Mouse (Mus musculus): ENCODE measurements around the gene Ubash3a. TPM values are rescaled to one million over a fixed set of nuclear protein-coding genes. Genes with fewer than 3 reads are reported as not detected.

Ubash3a gene
- polyA plus RNA-seq, 1 experiment from 2014 or later: 0.49 TPM

GRCm38 (mm10) chr17:31198877-31199276, 8.8 kb upstream of the Ubash3a start, which contains the start of gene Tmprss3:
Tmprss3 (minus strand) TSS chr17:31198977.
- ATAC-seq (ENCODE audit: insufficient number of reproducible peaks, insufficient read depth, low FRiP score, low read depth): no peak
- no peak within 1 kb of the TSS for H3K9ac ChIP-seq (replicated peaks; ENCODE audit: low read depth, low read length)
- no peaks in the 10 kb centered on the region for H3K27me3 ChIP-seq (ENCODE audit: control insufficient read depth, insufficient read depth, low read length)
- no peaks in the 10 kb centered on the region for H3K36me3 ChIP-seq (ENCODE audit: control insufficient read depth, insufficient read depth, low read length)
- no peak within 1 kb of the TSS for H3K4me3 ChIP-seq (ENCODE audit: low read depth, low read length)
- no peak within 1 kb of the TSS for H3K27ac ChIP-seq (ENCODE audit: low read length)
- no peaks in the 10 kb centered on the region for H3K9me3 ChIP-seq (ENCODE audit: control insufficient read depth, low read depth, low read length)
- WGBS: 87% methylated on average over 11 of the region's 11 CpGs
- H3K4me2 ChIP-seq (replicated peaks; ENCODE audit: low read depth, low read length): no peak within 1 kb of the TSS
- no peaks in the 10 kb centered on the region for H3K4me1 ChIP-seq (ENCODE audit: control insufficient read depth, insufficient read depth, low read length)

- H3K4me1 ChIP-seq (ENCODE audit: control insufficient read depth, insufficient read depth, low read length): no peaks in the 10 kb centered on the region
- no peak overlapping the region for H3K4me3 ChIP-seq (ENCODE audit: low read depth, low read length)
- WGBS: 84% methylated on average over 8 of the region's 8 CpGs
- H3K9me3 ChIP-seq (ENCODE audit: control insufficient read depth, low read depth, low read length): no peaks in the 10 kb centered on the region
- no peak for ATAC-seq (ENCODE audit: insufficient number of reproducible peaks, insufficient read depth, low FRiP score, low read depth)
- no peak overlapping the region for H3K27ac ChIP-seq (ENCODE audit: low read length)
- H3K4me2 ChIP-seq (replicated peaks; ENCODE audit: low read depth, low read length): no peak overlapping the region
- H3K9ac ChIP-seq (replicated peaks; ENCODE audit: low read depth, low read length): no peak overlapping the region
- no peaks in the 10 kb centered on the region for H3K27me3 ChIP-seq (ENCODE audit: control insufficient read depth, insufficient read depth, low read length)
- no peaks in the 10 kb centered on the region for H3K36me3 ChIP-seq (ENCODE audit: control insufficient read depth, insufficient read depth, low read length)
Observed at GRCm38 (mm10) chr17:31208654-31209053, 981 bp downstream of the Ubash3a start.

GRCm38 (mm10) chr17:31209376-31209930, 1.8 kb downstream of the Ubash3a start:
- Histone ChIP-seq H3K4me3 (ENCODE audit: low read depth, low read length) (no peak overlapping the region), H3K9me3 (ENCODE audit: control insufficient read depth, low read depth, low read length) (no peaks in the 10 kb centered on the region), H3K36me3 (ENCODE audit: control insufficient read depth, insufficient read depth, low read length) (no peaks in the 10 kb centered on the region), H3K4me2 (replicated peaks; ENCODE audit: low read depth, low read length) (no peak overlapping the region), H3K9ac (replicated peaks; ENCODE audit: low read depth, low read length) (no peak overlapping the region), H3K27ac (ENCODE audit: low read length) (no peak overlapping the region), H3K27me3 (ENCODE audit: control insufficient read depth, insufficient read depth, low read length) (no peaks in the 10 kb centered on the region), H3K4me1 (ENCODE audit: control insufficient read depth, insufficient read depth, low read length) (no peaks in the 10 kb centered on the region)
- ATAC-seq (ENCODE audit: insufficient number of reproducible peaks, insufficient read depth, low FRiP score, low read depth): no peak
- 91% methylated on average over 11 of the region's 11 CpGs for WGBS

- Histone ChIP-seq H3K27ac (ENCODE audit: low read length) (no peak overlapping the region), H3K9ac (replicated peaks; ENCODE audit: low read depth, low read length) (no peak overlapping the region), H3K4me2 (replicated peaks; ENCODE audit: low read depth, low read length) (no peak overlapping the region), H3K27me3 (ENCODE audit: control insufficient read depth, insufficient read depth, low read length) (no peaks in the 10 kb centered on the region), H3K36me3 (ENCODE audit: control insufficient read depth, insufficient read depth, low read length) (no peaks in the 10 kb centered on the region), H3K9me3 (ENCODE audit: control insufficient read depth, low read depth, low read length) (no peaks in the 10 kb centered on the region), H3K4me3 (ENCODE audit: low read depth, low read length) (no peak overlapping the region), H3K4me1 (ENCODE audit: control insufficient read depth, insufficient read depth, low read length) (no peaks in the 10 kb centered on the region)
- ATAC-seq (ENCODE audit: insufficient number of reproducible peaks, insufficient read depth, low FRiP score, low read depth): no peak
- 71% methylated on average over 7 of the region's 7 CpGs for WGBS
Observed at GRCm38 (mm10) chr17:31210299-31210698, 2.6 kb downstream of the Ubash3a start.

GRCm38 (mm10) chr17:31211881-31212280, 4.2 kb downstream of the Ubash3a start:
- no peak for ATAC-seq (ENCODE audit: insufficient number of reproducible peaks, insufficient read depth, low FRiP score, low read depth)
- Histone ChIP-seq H3K4me3 (ENCODE audit: low read depth, low read length) (no peak overlapping the region), H3K27me3 (ENCODE audit: control insufficient read depth, insufficient read depth, low read length) (no peaks in the 10 kb centered on the region), H3K4me1 (ENCODE audit: control insufficient read depth, insufficient read depth, low read length) (no peaks in the 10 kb centered on the region), H3K9ac (replicated peaks; ENCODE audit: low read depth, low read length) (no peak overlapping the region), H3K4me2 (replicated peaks; ENCODE audit: low read depth, low read length) (no peak overlapping the region), H3K27ac (ENCODE audit: low read length) (no peak overlapping the region), H3K9me3 (ENCODE audit: control insufficient read depth, low read depth, low read length) (no peaks in the 10 kb centered on the region), H3K36me3 (ENCODE audit: control insufficient read depth, insufficient read depth, low read length) (no peaks in the 10 kb centered on the region)
- WGBS: 81% methylated on average over 6 of the region's 6 CpGs

GRCm38 (mm10) chr17:31216068-31216955, 8.6 kb downstream of the Ubash3a start:
- H3K9me3 ChIP-seq (ENCODE audit: control insufficient read depth, low read depth, low read length): no peaks in the 10 kb centered on the region
- ATAC-seq (ENCODE audit: insufficient number of reproducible peaks, insufficient read depth, low FRiP score, low read depth): 0 out of 2 replicates have a peak, but pooled peaks have one; percentile 23
- 47% methylated on average over 5 of the region's 5 CpGs for WGBS
- no peak overlapping the region for H3K27ac ChIP-seq (ENCODE audit: low read length)
- H3K27me3 ChIP-seq (ENCODE audit: control insufficient read depth, insufficient read depth, low read length): no peaks in the 10 kb centered on the region
- H3K4me3 ChIP-seq (ENCODE audit: low read depth, low read length): no peak overlapping the region
- H3K9ac ChIP-seq (replicated peaks; ENCODE audit: low read depth, low read length): no peak overlapping the region
- H3K4me2 ChIP-seq (replicated peaks; ENCODE audit: low read depth, low read length): no peak overlapping the region
- no peaks in the 10 kb centered on the region for H3K4me1 ChIP-seq (ENCODE audit: control insufficient read depth, insufficient read depth, low read length)
- H3K36me3 ChIP-seq (ENCODE audit: control insufficient read depth, insufficient read depth, low read length): no peaks in the 10 kb centered on the region

GRCm38 (mm10) chr17:31222810-31223310, 15.2 kb downstream of the Ubash3a start:
- Histone ChIP-seq H3K27me3 (ENCODE audit: control insufficient read depth, insufficient read depth, low read length) (no peaks in the 10 kb centered on the region), H3K36me3 (ENCODE audit: control insufficient read depth, insufficient read depth, low read length) (no peaks in the 10 kb centered on the region), H3K4me1 (ENCODE audit: control insufficient read depth, insufficient read depth, low read length) (peaks cover 5% of the 10 kb centered on the region; the same call in 1 of the 2 replicates), H3K9me3 (ENCODE audit: control insufficient read depth, low read depth, low read length) (no peaks in the 10 kb centered on the region), H3K4me2 (replicated peaks; ENCODE audit: low read depth, low read length) (no peak overlapping the region), H3K9ac (replicated peaks; ENCODE audit: low read depth, low read length) (no peak overlapping the region), H3K27ac (ENCODE audit: low read length) (no peak overlapping the region), H3K4me3 (ENCODE audit: low read depth, low read length) (no peak overlapping the region)
- WGBS: 45% methylated on average over 4 of the region's 4 CpGs
- ATAC-seq (ENCODE audit: insufficient number of reproducible peaks, insufficient read depth, low FRiP score, low read depth): peak; percentile 42

GRCm38 (mm10) chr17:31223835-31224234, 16.2 kb downstream of the Ubash3a start:
- Histone ChIP-seq H3K4me3 (ENCODE audit: low read depth, low read length) (no peak overlapping the region), H3K4me2 (replicated peaks; ENCODE audit: low read depth, low read length) (no peak overlapping the region), H3K27me3 (ENCODE audit: control insufficient read depth, insufficient read depth, low read length) (no peaks in the 10 kb centered on the region), H3K9ac (replicated peaks; ENCODE audit: low read depth, low read length) (no peak overlapping the region), H3K36me3 (ENCODE audit: control insufficient read depth, insufficient read depth, low read length) (no peaks in the 10 kb centered on the region), H3K4me1 (ENCODE audit: control insufficient read depth, insufficient read depth, low read length) (peaks cover 5% of the 10 kb centered on the region; the same call in 1 of the 2 replicates), H3K27ac (ENCODE audit: low read length) (no peak overlapping the region), H3K9me3 (ENCODE audit: control insufficient read depth, low read depth, low read length) (no peaks in the 10 kb centered on the region)
- no peak for ATAC-seq (ENCODE audit: insufficient number of reproducible peaks, insufficient read depth, low FRiP score, low read depth)
- 70% methylated on average over 7 of the region's 7 CpGs for WGBS

Measured in stomach, embryonic 14.5 days (tissue).